Mouse (Mus musculus) kidney, adult 10 weeks (tissue): ENCODE data around the gene Olfr60. TPM values are rescaled to one million over a fixed set of nuclear protein-coding genes. Genes with fewer than 3 reads are reported as not detected.

Experiments used
- polyA plus RNA-seq: library from polyadenylated mRNA; stranded (reverse); fragments of 350-450 nt; fragmentation: Illumina TruSeq; extraction: RNeasy Lipid Tissue Mini Kit (QIAGEN cat#74804); gene quantifications from one replicate; pipeline ENCODE4 v1.2.3, GENCODE M21; 2014; ENCODE audit warnings: low read depth, low replicate concordance

The Olfr60 gene
- polyA plus RNA-seq = not detected

GRCm38 (mm10) chr7:140361571-140361970 is at the start of gene Olfr60:
Gene Olfr60, minus strand, starts transcription at chr7:140361671.

GRCm38 (mm10) chr7:140402818-140403217 is 41.3 kb upstream of the Olfr60 start, which contains the start of gene Olfr531:
Gene Olfr531, minus strand, starts transcription at chr7:140402918.

GRCm38 (mm10) chr7:140376231-140376630 is 14.8 kb upstream of the Olfr60 start, which contains the start of gene Olfr530:
Gene Olfr530, minus strand, starts transcription at chr7:140376331.

GRCm38 (mm10) chr7:140333717-140334116 is 27.8 kb downstream of the Olfr60 start, which contains the start of gene Olfr527:
Gene Olfr527, plus strand, starts transcription at chr7:140334017.

GRCm38 (mm10) chr7:140320558-140320957 is 40.9 kb downstream of the Olfr60 start, which contains the start of gene Olfr525:
Gene Olfr525, plus strand, starts transcription at chr7:140320858.

Other genes starting within 250 kb of the Olfr60 start
- 2.5 TPM for gene Paox, start 245.9 kb downstream of the Olfr60 start, polyA plus RNA-seq
- gene Echs1, start 245.2 kb downstream of the Olfr60 start, polyA plus RNA-seq = 157 TPM
- gene Mtg1, start 224.1 kb downstream of the Olfr60 start, polyA plus RNA-seq = 7.6 TPM
- gene Sprn, start 206.8 kb downstream of the Olfr60 start, polyA plus RNA-seq = not detected
- gene Olfr522, start 196.9 kb downstream of the Olfr60 start, polyA plus RNA-seq = not detected
- not detected for gene Olfr523, start 188.5 kb downstream of the Olfr60 start, polyA plus RNA-seq
- gene Olfr524, start 155.7 kb downstream of the Olfr60 start, polyA plus RNA-seq = not detected
- gene Cd163l1, start 143.4 kb downstream of the Olfr60 start, polyA plus RNA-seq = not detected
- not detected for gene 5830411N06Rik, start 114.4 kb downstream of the Olfr60 start, polyA plus RNA-seq
- not detected for gene Olfr525, start 40.8 kb downstream of the Olfr60 start, polyA plus RNA-seq
- gene Olfr527, start 27.7 kb downstream of the Olfr60 start, polyA plus RNA-seq = not detected
- not detected for gene Olfr530, start 14.7 kb upstream of the Olfr60 start, polyA plus RNA-seq
- not detected for gene Olfr531, start 41.2 kb upstream of the Olfr60 start, polyA plus RNA-seq
- not detected for gene Olfr532, start 60.0 kb upstream of the Olfr60 start, polyA plus RNA-seq
- not detected for gene Olfr533, start 101.7 kb upstream of the Olfr60 start, polyA plus RNA-seq
- gene Olfr535, start 122.5 kb upstream of the Olfr60 start, polyA plus RNA-seq = not detected
- not detected for gene Olfr536, start 145.7 kb upstream of the Olfr60 start, polyA plus RNA-seq
- not detected for gene Olfr538, start 206.2 kb upstream of the Olfr60 start, polyA plus RNA-seq
- not detected for gene Olfr46, start 239.6 kb upstream of the Olfr60 start, polyA plus RNA-seq